Mouse (Mus musculus) induced T-regulatory cell, adult 2 months (primary cell): ENCODE measurements around the gene Vhl.

ENCODE experiments used
- DNase-seq: peaks from one replicate; pipeline ENCODE4 v3.0.0-alpha.2; 2012; ENCODE audit warnings: low read depth

The Vhl gene

GRCm38 (mm10) chr6:113624989-113625770, 1.4 kb downstream of the Vhl start:
- peak; percentile 26 for DNase-seq

DNA sequence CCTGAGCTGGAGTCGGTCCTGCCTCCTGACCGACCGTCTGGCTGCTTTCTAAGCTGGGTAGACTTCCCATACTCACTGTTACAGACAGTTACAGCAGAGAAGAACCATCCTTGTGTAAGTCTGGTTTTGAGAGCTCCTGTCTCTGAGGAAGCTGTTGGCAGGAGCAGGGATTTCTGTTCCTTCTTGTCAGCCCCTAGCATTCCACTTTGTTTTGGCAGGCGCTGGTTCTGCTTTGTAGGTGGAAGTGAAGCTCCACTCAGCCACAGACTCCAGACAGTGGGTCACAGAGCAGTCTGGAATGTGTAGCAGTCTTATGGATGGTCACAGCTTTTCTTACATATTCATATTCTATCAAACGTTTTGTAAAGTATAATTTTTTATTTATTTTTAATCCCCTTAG, 6.6 kb downstream of the Vhl start:
- DNase-seq: no peak

- DNase-seq: no peak
Observed at GRCm38 (mm10) chr6:113632863-113633262, 9.1 kb downstream of the Vhl start.

GRCm38 (mm10) chr6:113638302-113639040, 14.7 kb downstream of the Vhl start, which contains the start of gene Irak2:
Irak2 (plus strand) TSS chr6:113638467.
- DNase-seq: peak; percentile 96

DNA sequence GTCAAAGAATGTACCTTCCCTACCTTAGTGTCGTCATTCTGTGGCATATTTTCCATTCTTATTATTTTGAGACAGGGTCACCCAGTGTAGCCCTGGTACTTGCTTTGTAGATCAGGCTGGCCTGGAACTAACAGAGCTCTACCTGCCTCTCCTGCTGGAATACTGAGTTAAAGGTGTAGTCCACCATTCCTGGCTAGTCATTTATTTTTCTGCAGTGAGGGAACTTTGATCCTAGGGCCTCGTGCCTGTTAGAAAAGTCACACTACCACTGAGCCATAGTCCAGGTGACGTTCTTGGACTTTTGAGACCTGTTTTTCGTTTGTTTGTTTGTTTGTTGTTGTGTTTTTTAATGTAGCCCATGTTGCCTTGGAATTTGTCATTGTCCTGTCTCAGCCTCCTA, 15.4 kb downstream of the Vhl start:
- no peak for DNase-seq

DNA sequence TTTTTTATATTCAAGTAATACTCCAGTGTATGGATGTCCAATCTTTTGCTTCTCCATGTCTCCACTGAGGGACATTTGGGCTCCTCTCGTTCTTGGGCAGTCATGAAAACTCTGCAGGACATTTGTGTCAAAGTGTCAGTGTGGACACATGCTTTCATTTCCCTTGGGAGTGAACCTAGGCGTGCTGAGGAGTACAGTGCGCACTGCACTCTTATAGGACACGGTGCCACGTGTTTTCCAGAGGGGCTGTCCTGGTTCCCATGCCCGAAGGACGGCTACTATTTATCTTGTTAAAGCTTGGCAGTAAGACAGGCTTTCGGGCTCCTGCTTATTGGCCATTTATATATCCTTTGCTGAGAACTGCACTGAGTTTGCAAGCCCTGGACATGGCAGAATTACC, 18.8 kb downstream of the Vhl start:
- no peak for DNase-seq

DNA sequence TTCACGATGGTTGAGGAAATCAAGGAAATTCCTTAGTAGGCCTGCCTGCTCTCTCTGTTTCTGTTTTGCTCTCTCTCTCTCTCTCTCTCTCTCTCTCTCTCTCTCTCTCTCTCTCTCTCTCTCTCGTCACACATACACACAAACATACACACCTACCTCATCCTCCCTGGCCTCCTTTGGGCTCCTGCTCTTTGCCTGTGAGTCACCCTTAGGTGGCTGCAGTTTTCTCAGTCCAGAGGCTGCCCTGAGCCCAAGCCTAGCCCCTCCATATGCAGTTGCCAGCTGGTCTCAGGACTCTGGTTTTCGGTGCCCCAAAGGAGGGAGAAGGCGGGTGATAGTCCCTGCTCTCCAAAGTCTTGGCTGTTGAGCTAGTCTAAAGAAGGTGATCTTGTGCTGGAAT, 19.3 kb downstream of the Vhl start:
- no peak for DNase-seq

DNA sequence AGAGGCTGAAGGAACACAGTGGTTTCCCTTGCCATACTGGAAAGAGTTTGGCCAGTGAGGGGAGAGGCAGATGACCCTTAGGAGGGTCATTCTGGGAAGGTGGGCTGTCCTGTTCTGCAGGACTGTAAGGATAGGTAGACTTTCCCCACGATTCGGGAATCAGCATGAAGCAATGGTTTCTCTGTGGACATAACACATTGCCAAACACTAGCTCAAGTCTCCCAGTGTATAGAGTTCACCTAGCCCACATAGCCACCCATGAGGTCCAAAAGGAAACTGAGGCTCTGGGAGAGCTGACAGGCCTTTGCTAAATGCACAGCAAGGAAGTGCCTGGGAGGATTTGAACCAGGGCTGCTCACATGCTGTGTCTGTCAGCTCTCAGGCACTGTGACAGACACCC, 20.2 kb downstream of the Vhl start:
- DNase-seq: no peak

DNA sequence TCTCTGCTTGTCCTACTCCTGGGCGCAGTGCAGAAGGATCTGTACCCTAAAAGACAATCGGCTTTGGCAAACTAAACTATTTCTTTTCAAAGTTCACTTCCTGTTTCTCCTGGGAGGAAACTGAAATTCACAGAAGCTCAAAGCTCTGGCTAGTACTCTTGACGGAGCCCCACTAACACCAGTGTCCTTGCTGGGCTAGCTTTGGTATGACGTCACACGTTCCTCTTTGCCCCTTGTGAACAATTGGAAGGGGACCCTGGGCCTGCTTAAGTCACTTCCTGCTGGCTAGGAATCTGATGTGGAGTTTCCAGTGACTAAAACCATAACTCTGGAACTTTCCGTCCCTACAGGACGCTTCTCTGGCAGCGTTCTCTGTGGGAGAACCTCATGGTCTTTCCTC, 21.0 kb downstream of the Vhl start:
- DNase-seq: peak; percentile 62

- DNase-seq: no peak
Observed at GRCm38 (mm10) chr6:113649346-113650196, 25.8 kb downstream of the Vhl start.

- DNase-seq: no peak
Observed at GRCm38 (mm10) chr6:113650197-113650640, 26.5 kb downstream of the Vhl start.

DNA sequence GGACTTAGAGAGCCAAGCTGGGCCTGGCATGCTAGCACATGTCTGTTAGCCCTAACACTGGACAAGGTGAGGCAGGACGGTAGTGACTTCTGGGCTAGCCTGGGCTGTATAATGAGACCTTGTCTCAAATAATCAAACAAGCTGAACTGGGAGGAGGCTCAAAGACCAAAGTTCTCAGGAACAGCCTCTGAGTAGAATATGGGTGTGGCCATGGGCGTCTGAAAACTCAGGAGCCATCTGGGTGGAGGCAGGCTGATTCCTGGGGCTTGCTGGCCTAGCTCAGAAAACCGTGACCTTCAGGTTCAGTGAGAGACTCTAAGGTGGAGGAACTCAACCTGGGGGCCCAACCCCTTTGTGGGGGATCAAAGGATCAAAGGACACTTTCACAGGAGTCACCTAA, 27.9 kb downstream of the Vhl start:
- no peak for DNase-seq

DNA sequence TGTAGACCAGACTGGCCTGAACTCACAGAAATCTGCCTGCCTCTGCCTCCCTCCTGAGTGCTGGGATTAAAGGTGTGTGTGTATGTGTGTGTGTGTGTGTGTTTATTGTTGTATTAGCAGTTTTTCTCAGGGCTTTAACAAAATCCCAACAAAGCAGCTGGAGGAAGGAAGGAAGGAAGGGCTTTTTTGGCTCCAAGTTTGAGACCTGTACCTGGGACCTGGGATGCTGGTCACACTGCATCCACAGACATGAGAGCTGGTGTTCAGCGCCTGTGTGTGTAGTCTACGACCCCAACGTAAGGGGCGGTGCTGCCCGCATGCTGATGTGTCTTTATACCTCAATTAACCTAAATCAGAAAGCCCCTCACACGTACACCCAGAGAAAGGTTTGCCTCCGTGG, 29.8 kb downstream of the Vhl start:
- no peak for DNase-seq

GRCm38 (mm10) chr6:113654102-113654501, 30.3 kb downstream of the Vhl start:
- DNase-seq: no peak

- peak; percentile 74 for DNase-seq
Observed at GRCm38 (mm10) chr6:113654753-113655397, 31.1 kb downstream of the Vhl start.

DNA sequence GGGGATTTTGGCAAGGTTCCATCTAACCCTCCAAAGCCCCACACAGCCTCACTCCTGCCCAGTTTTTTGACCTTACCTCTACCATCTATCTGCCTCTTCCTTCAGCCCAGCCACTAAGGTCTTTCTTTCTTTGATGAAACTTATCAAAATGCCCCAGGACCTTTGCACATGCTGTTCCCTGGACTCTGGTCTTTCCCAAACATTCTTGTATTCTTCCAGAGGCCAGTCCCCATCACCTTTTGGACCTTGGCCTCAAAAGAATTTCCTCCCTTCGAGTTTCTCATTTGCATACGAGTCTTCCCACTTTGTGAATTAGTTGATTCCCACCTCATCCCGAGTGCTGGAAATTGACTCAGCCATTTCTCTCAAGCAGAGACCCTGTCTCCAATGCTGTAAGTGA, 31.7 kb downstream of the Vhl start:
- DNase-seq: no peak

DNA sequence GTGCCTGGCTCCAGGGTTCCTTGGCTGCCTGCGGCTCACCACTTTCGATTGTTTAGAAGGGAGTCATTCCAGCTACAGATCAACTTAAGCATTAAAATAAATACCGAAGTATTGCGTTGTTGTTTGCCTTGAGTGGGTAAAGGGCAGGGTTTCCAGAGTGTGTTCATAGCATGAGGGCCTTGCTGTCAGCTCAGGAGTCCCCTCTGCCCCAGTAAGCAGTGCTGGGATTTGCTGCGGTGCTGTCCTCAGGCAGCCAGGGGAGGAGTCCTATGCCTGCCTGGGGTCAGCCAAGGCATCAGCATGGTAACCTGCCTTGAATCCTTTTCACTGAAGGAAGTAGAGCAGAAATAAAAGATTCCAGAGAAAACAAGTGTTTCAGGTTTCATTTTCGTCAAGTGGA, 33.1 kb downstream of the Vhl start:
- peak; percentile 36 for DNase-seq

- peak; percentile 52 for DNase-seq
Observed at GRCm38 (mm10) chr6:113658226-113658625, 34.5 kb downstream of the Vhl start.

DNA sequence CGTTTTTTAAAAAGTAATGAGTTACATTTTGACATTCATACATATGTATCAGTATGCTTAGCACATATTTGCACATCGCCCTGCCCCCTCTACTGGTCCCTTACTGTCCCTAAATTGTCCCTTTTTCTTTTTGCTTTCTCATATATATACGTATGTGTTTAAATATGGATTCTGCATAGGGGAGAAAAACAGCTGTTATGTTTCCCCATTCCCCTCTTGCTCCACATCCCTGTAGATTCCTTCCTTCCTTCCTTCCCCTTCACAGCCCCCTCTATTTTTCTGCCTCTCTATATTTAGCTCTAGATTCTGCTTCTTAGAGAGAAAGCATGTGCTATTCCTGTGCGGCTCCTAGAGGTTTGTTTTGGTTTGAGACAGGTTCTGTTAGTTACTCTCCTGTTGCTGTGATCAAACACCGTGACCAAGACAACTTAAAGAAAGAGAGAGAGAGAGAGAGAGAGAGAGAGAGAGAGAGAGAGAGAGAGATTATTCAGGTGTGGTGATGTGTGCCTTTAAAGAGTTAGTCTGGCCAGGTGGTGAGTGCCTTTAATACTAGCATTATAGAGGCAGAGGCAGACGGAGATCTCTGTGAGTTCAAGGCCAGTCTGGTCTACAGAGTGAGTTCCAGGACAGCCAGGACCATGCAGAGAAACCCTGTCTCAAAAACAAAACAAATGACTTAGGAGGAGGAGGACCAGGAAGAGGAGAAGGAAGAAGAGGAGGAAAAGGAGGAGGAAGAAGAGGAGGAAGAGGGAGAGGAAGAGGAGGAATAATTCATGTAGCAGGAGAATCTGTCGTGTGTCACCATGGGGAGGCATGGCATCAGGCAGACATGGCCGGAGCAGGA, 36.1 kb downstream of the Vhl start:
- DNase-seq: peak; percentile 35

DNA sequence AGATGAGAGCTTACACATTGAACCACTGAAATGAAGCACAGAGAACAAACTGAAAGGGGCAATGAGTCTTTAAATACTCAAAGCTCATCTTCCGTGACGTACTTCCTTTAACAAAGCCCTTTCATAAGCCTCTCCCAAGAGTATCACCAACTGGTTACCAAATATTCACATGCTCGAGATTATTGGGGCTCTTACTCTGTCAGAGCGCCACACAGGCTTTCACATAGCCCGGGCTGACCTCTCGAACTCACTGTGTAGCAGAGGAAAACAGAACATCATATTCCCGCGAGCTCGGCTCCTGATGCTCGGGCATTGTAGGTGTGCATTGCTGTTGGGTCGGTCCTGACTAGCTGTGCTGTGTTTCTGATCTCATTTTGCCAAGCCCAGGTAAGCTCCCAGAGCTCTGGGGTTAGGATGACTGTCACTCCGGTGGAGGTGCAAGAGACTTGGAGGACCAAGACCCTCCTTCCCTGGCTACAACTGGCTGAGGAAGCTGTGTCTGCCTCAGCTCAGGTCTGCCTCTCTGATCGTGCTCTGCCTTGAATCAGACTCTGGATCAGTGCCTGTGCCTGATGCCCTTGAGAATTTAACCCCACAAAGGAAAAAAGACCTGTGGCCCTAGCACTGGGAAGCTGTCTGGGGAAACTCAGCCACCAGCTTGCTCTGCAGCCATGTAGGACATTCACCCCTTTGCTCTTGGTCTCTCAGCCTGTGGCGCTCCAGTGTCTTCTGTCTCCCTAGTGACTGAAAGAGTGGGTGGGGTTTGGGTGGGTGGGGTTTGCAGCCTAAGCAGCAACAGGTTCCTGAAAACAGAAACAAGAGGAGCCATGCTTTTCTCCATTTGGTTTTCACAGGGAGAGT, 37.0 kb downstream of the Vhl start:
- peak; percentile 84 for DNase-seq
